Mouse (Mus musculus): ENCODE results near the gene Cd6.

- TF ChIP-seq CTCF (IDR thresholded peaks at IDR 0.05; ENCODE audit: insufficient read depth, low read length) (no peak), POLR2A (IDR thresholded peaks at IDR 0.05; ENCODE audit: borderline replicate concordance, extremely low read depth, low read depth, low read length) (no peak)
Measured at GRCm38 (mm10) chr19:10815871-10816270, 14.0 kb downstream of the Cd6 start.

Measured in lung, adult 2 months (tissue).